Mouse (Mus musculus) heart, embryonic 11.5 days (tissue): ENCODE results near the gene Rnase13. TPM values are rescaled to one million over a fixed set of nuclear protein-coding genes. Genes with fewer than 3 reads are reported as not detected.
A peak's percentile ranks its signal among the peaks of the same experiment; 100 is the strongest.

Source experiments
- ATAC-seq: fragments of 200-750 bp; cut with Nextera tagmentation; replicated peaks from 2 replicates; pipeline ENCODE4 v1.8.0; 2017; ENCODE audit warnings: moderate library complexity; ENCODE audit not compliant: insufficient number of reproducible peaks, low FRiP score, low TSS enrichment
- H3K27ac ChIP-seq: fragments of 300-500 bp; sonication (generic); 2 replicates; pipeline ENCODE4 v1.5.1; 2014; ENCODE audit warnings: mild to moderate bottlenecking, low read depth, low read length
- H3K27me3 ChIP-seq: fragments of 300-500 bp; sonication (generic); 2 replicates; pipeline ENCODE4 v1.6.1; 2014; ENCODE audit warnings: mild to moderate bottlenecking, low read length, mixed read lengths; ENCODE audit not compliant: control insufficient read depth, insufficient read depth
- H3K36me3 ChIP-seq: fragments of 300-500 bp; sonication (generic); 2 replicates; pipeline ENCODE4 v1.6.1; 2014; ENCODE audit warnings: mild to moderate bottlenecking, low read length, moderate library complexity, mixed read lengths; ENCODE audit not compliant: control insufficient read depth, insufficient read depth
- H3K4me1 ChIP-seq: fragments of 300-500 bp; sonication (generic); 2 replicates; pipeline ENCODE4 v1.6.1; 2014; ENCODE audit warnings: low read length; ENCODE audit not compliant: control insufficient read depth, insufficient read depth
- H3K4me2 ChIP-seq: fragments of 300-500 bp; sonication (generic); 2 replicates; pipeline ENCODE4 v1.6.1; 2014; ENCODE audit warnings: mild to moderate bottlenecking, moderate library complexity
- H3K4me3 ChIP-seq: fragments of 300-500 bp; sonication (generic); 2 replicates; pipeline ENCODE4 v1.5.1; 2014; ENCODE audit warnings: low read depth, low read length
- H3K9ac ChIP-seq: fragments of 300-500 bp; sonication (generic); 2 replicates; pipeline ENCODE4 v1.6.1; 2014; ENCODE audit warnings: mild to moderate bottlenecking, low read depth, low read length, moderate library complexity
- H3K9me3 ChIP-seq: fragments of 300-500 bp; sonication (generic); replicated peaks from 2 replicates; pipeline ENCODE4 v1.6.1; 2016; ENCODE audit warnings: low read length; ENCODE audit not compliant: control insufficient read depth
- WGBS: fragments of 180-500 bp; shearing (Covaris S2); extraction: QIAGEN DNeasy Blood & Tissue Kit; methylation state at CpG from one replicate; pipeline ENCODE4 v1.1.7; 2014; ENCODE audit not compliant: insufficient replicate concordance; 5-methylcytosine and 5-hydroxymethylcytosine counted together
- polyA plus RNA-seq: library from polyadenylated mRNA; unstranded; fragments of >200 nt; fragmentation: Nextera tagmentation; extraction: Ambion mirVana; gene quantifications from 2 replicates; pipeline ENCODE4 v1.2.1, GENCODE M21; 2014

Gene Rnase13
- polyA plus RNA-seq, 1 experiment from 2014 or later, result not detected

DNA sequence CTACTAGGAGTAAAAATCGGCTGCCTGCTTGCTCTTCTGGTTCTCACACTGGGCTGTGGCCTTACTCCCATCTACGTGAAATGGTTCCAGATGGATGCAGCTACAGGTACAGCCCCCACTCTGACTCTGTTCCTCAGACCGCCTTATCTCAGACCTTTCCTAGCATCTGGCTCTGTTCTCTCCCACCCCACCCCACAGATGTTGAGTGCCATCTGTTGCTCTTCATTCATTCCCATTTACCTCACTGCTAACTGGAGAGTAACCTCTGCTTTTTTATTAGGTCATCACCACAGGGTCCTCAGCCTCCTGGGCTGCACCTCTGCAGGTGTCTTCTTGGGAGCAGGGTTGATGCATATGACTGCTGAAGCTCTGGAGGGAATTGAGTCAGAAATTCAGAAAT lies 28.8 kb downstream of the Rnase13 start:
- Histone ChIP-seq H3K27me3 (no peaks in the 10 kb centered on the region), H3K4me1 (peaks cover 16% of the 10 kb centered on the region), H3K36me3 (peaks cover 25% of the 10 kb centered on the region), H3K9me3 (no peaks in the 10 kb centered on the region), H3K4me3 (no peak overlapping the region), H3K9ac (no peak overlapping the region), H3K27ac (no peak overlapping the region), H3K4me2 (no peak overlapping the region)
- 24% methylated on average over 3 of the region's 3 CpGs for WGBS
- ATAC-seq, result no peak

DNA sequence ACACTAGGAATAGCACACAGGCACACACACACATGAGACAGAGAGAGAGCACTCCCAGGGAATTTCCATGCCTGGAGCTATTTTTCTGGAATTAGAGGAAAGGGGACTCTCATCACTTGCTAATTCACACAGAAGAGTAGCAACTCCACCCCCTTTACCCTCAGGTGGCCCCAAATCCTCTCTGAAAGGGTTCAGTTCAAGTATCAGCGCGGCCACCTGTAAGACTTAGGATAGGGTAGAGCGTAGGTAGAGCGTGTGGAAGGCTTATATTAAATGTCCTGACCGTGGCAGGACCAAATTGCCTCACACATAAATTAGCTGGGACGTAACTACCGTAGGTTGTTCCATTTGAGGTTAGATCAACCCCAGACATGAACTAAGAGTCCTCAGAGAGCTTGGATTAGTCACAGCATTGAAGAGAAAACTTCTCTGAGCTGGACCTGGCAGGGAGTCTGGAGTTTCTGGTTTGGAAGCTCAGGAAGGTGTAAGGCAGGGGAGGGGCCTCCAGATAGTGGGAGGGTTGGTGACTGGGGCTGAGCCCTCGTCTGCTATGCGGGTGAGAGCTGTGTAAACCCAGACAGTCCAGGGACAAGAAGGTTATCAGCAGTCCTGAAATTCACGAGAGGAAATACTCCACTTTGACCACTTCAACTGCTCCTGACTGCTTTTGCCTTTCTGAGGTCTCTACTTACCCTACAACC lies 29.3 kb downstream of the Rnase13 start:
- Histone ChIP-seq H3K9ac (no peak overlapping the region), H3K4me2 (no peak overlapping the region), H3K27me3 (no peaks in the 10 kb centered on the region), H3K4me3 (no peak overlapping the region), H3K27ac (no peak overlapping the region), H3K36me3 (peaks cover 25% of the 10 kb centered on the region), H3K9me3 (no peaks in the 10 kb centered on the region), H3K4me1 (peaks cover 16% of the 10 kb centered on the region)
- ATAC-seq, result no peak; the same call in 1 of the 2 replicates
- WGBS, result 25% methylated on average over 10 of the region's 10 CpGs

DNA sequence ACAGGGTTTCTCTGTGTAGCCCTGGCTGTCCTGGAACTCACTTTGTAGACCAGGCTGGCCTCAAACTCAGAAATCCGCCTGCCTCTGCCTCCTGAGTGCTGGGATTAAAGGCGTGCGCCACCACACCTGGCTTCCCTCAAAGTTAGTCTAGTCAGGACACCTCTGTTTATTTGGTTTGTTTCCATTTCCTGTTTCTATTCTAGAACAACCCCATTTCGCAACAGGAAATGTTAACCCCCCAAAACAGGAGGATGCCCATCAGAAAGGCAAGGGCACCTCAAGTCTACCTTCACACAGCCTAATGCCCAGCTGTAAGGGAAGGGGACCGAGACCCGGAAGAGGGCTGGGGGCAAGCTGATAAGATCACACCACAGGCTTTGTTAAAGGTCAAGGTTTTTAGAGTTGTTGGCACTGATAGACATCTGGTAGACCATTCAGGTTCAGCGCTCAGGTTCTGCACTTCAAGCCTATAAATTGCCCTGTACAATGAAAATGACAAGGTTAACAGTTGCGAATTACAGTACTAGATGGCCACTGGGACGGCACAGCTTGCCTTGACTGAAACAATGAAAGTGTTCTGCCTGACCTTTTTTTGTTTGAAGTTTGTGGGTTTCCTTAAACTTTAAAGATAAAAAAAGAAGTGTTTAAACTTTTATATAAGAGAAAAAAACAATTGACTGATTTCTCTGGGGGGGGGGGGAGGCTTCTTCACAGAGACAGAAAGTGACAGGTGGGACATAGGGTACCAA lies 30.2 kb downstream of the Rnase13 start, which contains the start of gene Slc39a2:
Slc39a2 (plus strand) TSS at position 699 of the 749 bp plus-strand sequence.
- H3K27me3 ChIP-seq, result no peaks in the 10 kb centered on the region
- H3K4me2 ChIP-seq, result no peak within 1 kb of the TSS
- no peak within 1 kb of the TSS for H3K4me3 ChIP-seq
- H3K9ac ChIP-seq, result no peak within 1 kb of the TSS
- WGBS, result 88% methylated on average over 9 of the region's 9 CpGs
- no peak for ATAC-seq
- H3K27ac ChIP-seq, result no peak within 1 kb of the TSS
- H3K36me3 ChIP-seq, result peaks cover 26% of the 10 kb centered on the region
- H3K9me3 ChIP-seq, result no peaks in the 10 kb centered on the region
- peaks cover 16% of the 10 kb centered on the region for H3K4me1 ChIP-seq

DNA sequence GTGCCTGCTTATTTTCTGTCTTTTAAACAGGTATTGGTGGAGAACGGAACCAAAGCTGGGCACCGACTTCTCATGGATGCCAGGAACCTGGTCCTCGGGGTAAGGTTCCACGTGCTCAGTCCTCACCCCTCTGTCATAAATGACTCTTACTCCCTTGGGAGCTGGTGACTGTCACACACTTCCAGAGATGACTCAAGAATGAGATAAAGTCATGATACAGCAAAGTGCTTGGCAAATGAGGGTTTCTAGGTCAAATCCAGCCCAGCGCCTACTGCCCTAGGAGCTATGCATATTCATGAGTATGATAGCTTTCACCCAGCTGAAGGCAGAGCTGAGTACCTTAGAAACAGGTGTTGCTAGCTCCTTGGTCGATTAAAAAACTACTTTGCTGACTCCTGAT lies 32.7 kb downstream of the Rnase13 start:
- Histone ChIP-seq H3K27ac (no peak overlapping the region), H3K9ac (no peak overlapping the region), H3K4me1 (peaks cover 21% of the 10 kb centered on the region), H3K4me2 (no peak overlapping the region), H3K27me3 (no peaks in the 10 kb centered on the region), H3K36me3 (peaks cover 29% of the 10 kb centered on the region), H3K4me3 (no peak overlapping the region), H3K9me3 (no peaks in the 10 kb centered on the region)
- 84% methylated on average over 6 of the region's 6 CpGs for WGBS
- ATAC-seq, result no peak

DNA sequence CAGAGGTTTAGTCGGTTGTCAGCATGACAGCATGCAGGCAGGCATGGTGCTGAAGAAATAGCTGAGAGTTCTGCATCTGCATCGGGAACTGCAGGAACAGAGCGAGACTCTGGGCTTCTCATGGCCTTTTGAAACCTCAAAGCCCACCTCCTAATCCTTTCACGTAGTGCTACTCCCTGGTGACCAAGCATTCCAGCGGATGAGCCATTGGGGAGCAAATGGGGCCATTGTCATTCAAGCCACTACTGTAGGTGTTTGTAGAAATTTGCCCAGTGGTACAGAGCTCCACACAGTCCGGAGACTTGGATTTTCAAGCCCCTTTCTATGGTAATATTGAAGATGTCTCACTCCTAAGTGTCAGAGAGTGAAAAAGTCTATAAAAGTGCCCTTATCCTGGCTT lies 36.5 kb downstream of the Rnase13 start:
- peaks cover 6% of the 10 kb centered on the region; the same call in 1 of the 2 replicates for H3K4me1 ChIP-seq
- no peaks in the 10 kb centered on the region for H3K27me3 ChIP-seq
- no peak overlapping the region for H3K27ac ChIP-seq
- H3K4me3 ChIP-seq, result no peak overlapping the region
- peak overlapping the region; percentile 82; the same call in 1 of the 2 replicates for H3K4me2 ChIP-seq
- no peaks in the 10 kb centered on the region for H3K9me3 ChIP-seq
- H3K9ac ChIP-seq, result no peak overlapping the region
- no peak for ATAC-seq
- WGBS, result 63% methylated on average over 6 of the region's 6 CpGs
- H3K36me3 ChIP-seq, result peaks cover 21% of the 10 kb centered on the region

DNA sequence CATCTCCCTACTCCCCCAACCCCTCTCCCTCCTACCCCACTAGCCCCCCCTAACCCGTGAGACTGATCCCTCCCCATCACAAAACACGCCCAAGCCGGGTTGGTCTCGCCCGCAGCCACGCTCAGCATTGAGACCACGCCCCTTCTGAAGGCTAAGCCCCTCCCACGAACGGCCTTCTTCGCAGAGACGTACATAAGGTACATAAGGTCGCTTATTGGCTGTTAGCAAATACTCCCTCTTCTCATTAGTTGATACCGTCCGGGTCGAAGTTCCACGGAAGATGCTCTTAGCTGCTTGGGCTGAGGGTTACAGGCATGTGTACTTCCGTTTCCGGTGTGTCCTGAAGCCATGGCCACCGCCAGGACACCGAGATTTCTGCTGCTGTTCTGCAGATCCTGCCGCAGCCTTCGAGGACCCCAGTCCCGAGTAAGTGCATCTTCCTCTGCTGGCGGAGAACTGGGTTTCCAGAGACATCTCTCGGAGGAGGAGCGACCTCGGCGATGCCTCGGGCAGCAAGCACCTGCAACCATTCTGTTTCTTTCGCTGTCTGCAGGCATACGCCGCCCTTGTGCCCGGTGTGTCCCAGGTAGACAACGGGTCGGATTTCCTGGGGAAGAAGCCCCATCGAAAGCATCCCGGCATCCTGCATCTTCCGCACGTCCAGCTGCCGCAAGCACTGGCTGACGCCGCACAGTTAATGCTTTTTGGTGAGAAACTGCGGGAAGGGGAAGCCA lies 37.8 kb downstream of the Rnase13 start, which contains the start of gene Mettl17:
Mettl17 (plus strand) TSS at position 245 of the 734 bp plus-strand sequence.
- Histone ChIP-seq H3K4me3 (peak within 1 kb of the TSS; percentile 82), H3K27ac (peak within 1 kb of the TSS; percentile 70), H3K36me3 (peaks cover 11% of the 10 kb centered on the region), H3K4me2 (peak within 1 kb of the TSS; percentile 82), H3K9me3 (no peaks in the 10 kb centered on the region), H3K27me3 (no peaks in the 10 kb centered on the region), H3K9ac (peak within 1 kb of the TSS; percentile 82), H3K4me1 (peaks cover 6% of the 10 kb centered on the region; the same call in 1 of the 2 replicates)
- ATAC-seq, result peak; percentile 96
- under 1% methylated on average over 43 of the region's 43 CpGs for WGBS

DNA sequence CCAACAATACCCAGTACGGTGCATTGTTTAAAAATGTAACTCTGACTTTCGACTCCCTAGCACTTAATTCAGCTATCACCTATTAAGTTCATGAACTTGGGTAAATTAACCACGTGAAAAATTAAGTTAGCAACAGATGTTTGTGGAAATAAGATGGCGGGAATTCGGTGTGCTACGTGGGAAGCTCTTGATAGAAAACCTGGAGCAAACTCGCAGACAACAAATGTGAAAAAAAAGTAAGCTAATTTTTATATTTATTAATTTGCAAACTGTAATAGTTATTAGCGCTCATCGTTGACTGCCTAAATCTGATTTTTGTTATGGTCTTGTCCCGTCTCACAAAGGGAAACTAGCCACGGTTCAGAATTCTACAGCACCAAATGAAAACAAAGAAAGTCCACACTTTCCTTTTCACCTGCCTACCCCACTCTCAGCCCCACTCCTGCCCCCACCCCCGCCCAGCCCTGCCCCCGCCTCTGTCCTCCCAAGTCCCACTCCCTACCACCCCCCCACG lies 38.5 kb downstream of the Rnase13 start:
- H3K4me2 ChIP-seq, result peak overlapping the region; percentile 82
- 2% methylated on average over 14 of the region's 14 CpGs for WGBS
- H3K9ac ChIP-seq, result peak overlapping the region; percentile 68
- H3K27ac ChIP-seq, result peak overlapping the region; percentile 70
- no peaks in the 10 kb centered on the region for H3K9me3 ChIP-seq
- peak overlapping the region; percentile 82 for H3K4me3 ChIP-seq
- no peak; the same call in 1 of the 2 replicates for ATAC-seq
- peaks cover 8% of the 10 kb centered on the region; the same call in 1 of the 2 replicates for H3K36me3 ChIP-seq
- H3K4me1 ChIP-seq, result peaks cover 6% of the 10 kb centered on the region; the same call in 1 of the 2 replicates
- H3K27me3 ChIP-seq, result no peaks in the 10 kb centered on the region

DNA sequence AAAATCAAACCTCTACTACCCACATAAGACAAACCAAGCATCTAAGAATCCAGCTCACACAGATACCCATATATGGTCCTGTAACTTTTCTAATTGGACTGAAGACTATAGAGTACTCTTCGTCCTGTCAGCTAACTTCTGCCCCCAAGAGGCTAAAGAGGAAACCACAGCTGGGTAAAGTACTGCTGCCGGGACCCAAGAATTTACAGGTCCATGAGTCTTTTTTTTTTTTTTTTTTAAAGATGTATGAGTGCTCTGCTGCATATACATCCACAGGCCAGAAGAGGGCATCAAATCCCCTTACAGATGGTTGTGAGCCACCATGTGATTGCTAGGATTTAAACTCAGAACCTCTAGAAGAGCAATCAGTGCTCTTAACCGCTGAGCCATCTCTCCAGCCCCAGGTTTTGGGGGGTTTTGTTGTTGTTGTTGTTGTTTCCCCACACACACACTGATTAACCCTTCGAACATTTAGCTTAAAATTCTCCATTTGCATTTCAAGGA lies 39.0 kb downstream of the Rnase13 start:
- no peak overlapping the region for H3K27ac ChIP-seq
- 0% methylated on average over 4 of the region's 4 CpGs for WGBS

More for the DNA sequence above, 39.0 kb downstream of the Rnase13 start:
- H3K4me3 ChIP-seq, result peak overlapping the region; percentile 82
- no peaks in the 10 kb centered on the region for H3K27me3 ChIP-seq
- peaks cover 6% of the 10 kb centered on the region; the same call in 1 of the 2 replicates for H3K4me1 ChIP-seq
- H3K9ac ChIP-seq, result no peak overlapping the region; the same call in 1 of the 2 replicates
- peak; percentile 38; the same call in 1 of the 2 replicates for ATAC-seq
- H3K4me2 ChIP-seq, result peak overlapping the region; percentile 82
- H3K36me3 ChIP-seq, result peaks cover 8% of the 10 kb centered on the region; the same call in 1 of the 2 replicates
- no peaks in the 10 kb centered on the region for H3K9me3 ChIP-seq
